Mouse (Mus musculus): ENCODE measurements at regions not wholly inside any gene's neighbourhood (a gene's known extent, or its start where the extent isn't known, plus 50 kb on each side); places are given as distances from the start of the nearest gene placed in this dataset.
A peak's percentile ranks its signal among the peaks of the same experiment; 100 is the strongest.

DNA sequence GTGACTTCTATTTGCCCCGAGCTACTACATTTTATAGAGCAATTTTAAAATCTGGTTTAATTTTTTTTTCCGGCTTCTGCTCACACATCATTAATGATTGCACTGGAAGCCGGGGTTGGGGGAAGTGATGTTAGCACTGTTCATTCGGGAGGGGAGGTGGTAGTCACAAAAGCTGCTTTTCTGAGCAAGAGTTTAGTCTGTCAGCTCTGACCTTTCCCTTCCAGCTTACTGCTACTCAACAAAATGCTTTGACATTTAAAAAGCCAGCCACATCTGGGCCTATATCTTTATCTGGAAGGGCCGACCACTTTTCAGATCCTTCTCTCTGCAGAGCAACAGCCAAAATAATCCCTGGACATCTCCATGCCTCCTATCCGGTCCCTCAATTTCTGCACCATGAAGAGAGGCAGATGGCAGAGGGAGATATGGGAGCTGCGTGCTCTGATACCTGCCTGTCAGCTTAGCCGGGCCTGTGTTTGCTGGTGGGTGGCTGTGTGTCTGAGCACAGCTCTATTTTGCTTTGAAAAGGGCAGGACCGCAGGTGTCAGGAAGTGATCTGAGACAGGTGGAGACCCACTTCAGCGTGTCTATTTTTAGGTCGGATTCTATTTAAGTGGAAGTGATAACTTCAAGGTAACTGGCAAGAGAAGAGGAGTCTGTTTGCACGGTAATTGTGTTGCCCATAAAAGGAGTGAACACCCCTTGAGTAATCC is 63.1 kb downstream of the Kcnf1 start:
- Histone ChIP-seq H3K9me3 (ENCODE audit: control insufficient read depth) (no peaks in the 10 kb centered on the region), H3K27me3 (replicated peaks; ENCODE audit: control insufficient read depth, insufficient read depth, low read length) (no peaks in the 10 kb centered on the region), H3K4me1 (replicated peaks; ENCODE audit: control insufficient read depth, insufficient read depth, low read length) (no peaks in the 10 kb centered on the region), H3K9ac (ENCODE audit: low read depth, low read length) (no peak overlapping the region), H3K27ac (ENCODE audit: low read depth, low read length) (no peak overlapping the region), H3K4me3 (ENCODE audit: low read depth, low read length) (no peak overlapping the region), H3K36me3 (ENCODE audit: control insufficient read depth, insufficient read depth) (no peaks in the 10 kb centered on the region), H3K4me2 (replicated peaks; ENCODE audit: low read depth) (no peak overlapping the region)
- no peak for TF ChIP-seq CTCF (IDR thresholded peaks at IDR 0.05; ENCODE audit: low read depth)
- ATAC-seq = no peak
- 54% methylated on average over 12 of the region's 12 CpGs for WGBS

DNA sequence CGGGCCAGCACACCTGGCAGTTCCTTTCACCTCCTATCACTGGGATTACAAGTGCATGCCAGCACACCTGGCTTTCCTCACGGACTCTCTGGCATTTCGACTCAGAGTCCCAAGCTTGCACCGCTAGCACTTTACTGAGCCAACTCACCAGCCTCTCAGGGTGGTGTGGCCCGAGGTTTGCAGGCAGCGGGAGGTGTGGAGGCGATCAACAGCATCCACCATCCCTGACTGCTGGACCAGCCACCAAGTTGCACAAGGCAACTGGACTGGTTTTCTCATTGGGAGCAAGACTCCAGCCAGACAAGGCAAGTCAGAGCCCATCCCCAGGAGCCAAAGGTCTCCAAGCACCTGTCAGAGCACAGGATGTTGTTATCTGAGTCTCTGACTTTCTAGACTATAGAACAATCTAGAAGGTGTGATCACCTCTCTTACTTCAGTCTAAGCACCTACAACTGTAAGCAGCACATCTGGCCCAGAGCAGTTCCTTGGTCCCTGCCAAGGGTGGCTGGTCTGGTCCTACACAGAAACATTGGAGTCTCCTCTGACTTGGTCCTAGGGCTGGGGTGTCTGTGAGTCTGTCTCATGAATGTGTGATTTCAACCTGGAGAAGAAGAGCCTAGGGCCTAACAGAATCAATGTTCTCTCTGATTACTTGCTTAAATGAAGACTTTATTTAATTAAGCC is 63.8 kb downstream of the Kcnf1 start:
- no peak overlapping the region for H3K9ac ChIP-seq (ENCODE audit: low read depth, low read length)
- H3K27me3 ChIP-seq (replicated peaks; ENCODE audit: control insufficient read depth, insufficient read depth, low read length) = no peaks in the 10 kb centered on the region
- no peak overlapping the region for H3K4me3 ChIP-seq (ENCODE audit: low read depth, low read length)
- no peak overlapping the region for H3K27ac ChIP-seq (ENCODE audit: low read depth, low read length)
- ATAC-seq = no peak
- H3K9me3 ChIP-seq (ENCODE audit: control insufficient read depth) = no peaks in the 10 kb centered on the region
- no peaks in the 10 kb centered on the region for H3K36me3 ChIP-seq (ENCODE audit: control insufficient read depth, insufficient read depth)
- TF ChIP-seq CTCF (IDR thresholded peaks at IDR 0.05; ENCODE audit: low read depth) = no peak
- H3K4me2 ChIP-seq (replicated peaks; ENCODE audit: low read depth) = no peak overlapping the region
- WGBS = 80% methylated on average over 7 of the region's 7 CpGs
- H3K4me1 ChIP-seq (replicated peaks; ENCODE audit: control insufficient read depth, insufficient read depth, low read length) = no peaks in the 10 kb centered on the region

DNA sequence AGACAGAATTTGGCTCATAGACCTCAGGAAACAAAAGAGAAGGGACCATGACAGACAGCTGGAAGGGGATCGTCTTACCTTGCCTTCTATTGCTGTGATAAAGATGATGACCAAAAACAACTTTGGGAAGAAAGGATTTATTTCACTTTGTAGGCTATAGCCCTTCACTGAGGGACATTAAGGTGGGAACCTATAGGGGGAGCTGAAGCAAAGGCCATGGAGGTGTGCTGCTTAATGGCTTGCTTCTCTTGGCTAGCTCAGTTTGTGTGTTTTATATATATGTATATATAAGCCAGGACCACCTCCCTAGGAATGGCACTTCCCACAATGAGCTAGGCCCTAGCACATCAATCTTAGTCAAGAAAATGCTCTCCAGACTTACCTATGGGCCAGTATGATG is 70.5 kb downstream of the Kcnf1 start:
- Histone ChIP-seq H3K27me3 (replicated peaks; ENCODE audit: control insufficient read depth, insufficient read depth, low read length) (no peaks in the 10 kb centered on the region), H3K36me3 (ENCODE audit: control insufficient read depth, insufficient read depth) (no peaks in the 10 kb centered on the region), H3K9me3 (ENCODE audit: control insufficient read depth) (no peaks in the 10 kb centered on the region), H3K4me3 (ENCODE audit: low read depth, low read length) (no peak overlapping the region), H3K27ac (ENCODE audit: low read depth, low read length) (no peak overlapping the region), H3K4me2 (replicated peaks; ENCODE audit: low read depth) (no peak overlapping the region), H3K9ac (ENCODE audit: low read depth, low read length) (no peak overlapping the region), H3K4me1 (replicated peaks; ENCODE audit: control insufficient read depth, insufficient read depth, low read length) (no peaks in the 10 kb centered on the region)
- WGBS = 87% methylated on average over 1 of the region's 1 CpGs
- peak; percentile 20; the same call in 1 of the 2 replicates for TF ChIP-seq CTCF (IDR thresholded peaks at IDR 0.05; ENCODE audit: low read depth)
- ATAC-seq = no peak

DNA sequence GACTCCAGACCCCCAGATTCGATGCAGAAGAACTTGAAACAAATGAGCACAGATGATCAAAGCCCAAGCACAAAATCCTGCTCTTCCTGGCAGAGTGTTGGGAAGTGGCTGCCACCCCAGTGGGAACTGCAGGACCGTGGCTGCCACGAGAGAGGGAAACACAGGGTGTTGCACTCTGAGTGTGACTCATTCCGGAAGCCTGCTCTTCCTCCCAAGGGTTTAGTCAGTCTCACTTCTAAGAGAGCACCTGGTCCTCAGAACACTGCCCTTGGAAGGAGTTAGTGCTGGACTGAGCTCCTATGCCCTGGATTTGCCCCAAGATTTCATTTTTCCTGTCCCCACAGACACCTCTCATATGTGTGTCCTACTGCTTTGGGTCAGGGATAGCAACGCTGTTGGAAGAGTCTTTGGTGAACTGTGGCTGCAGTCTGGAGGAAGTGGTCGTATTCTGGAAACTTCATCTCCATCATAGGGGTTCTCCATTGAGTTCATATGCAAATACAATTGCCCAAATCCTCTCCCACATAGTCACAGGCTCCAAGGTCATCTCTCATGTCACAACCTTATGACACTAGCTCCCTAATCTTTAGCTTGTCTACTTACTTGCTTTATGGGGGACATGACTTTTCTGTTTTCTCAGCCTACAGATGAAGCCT is 71.5 kb downstream of the Kcnf1 start:
- Histone ChIP-seq H3K36me3 (ENCODE audit: control insufficient read depth, insufficient read depth) (no peaks in the 10 kb centered on the region), H3K27ac (ENCODE audit: low read depth, low read length) (no peak overlapping the region), H3K4me3 (ENCODE audit: low read depth, low read length) (no peak overlapping the region), H3K27me3 (replicated peaks; ENCODE audit: control insufficient read depth, insufficient read depth, low read length) (no peaks in the 10 kb centered on the region), H3K9ac (ENCODE audit: low read depth, low read length) (no peak overlapping the region), H3K4me2 (replicated peaks; ENCODE audit: low read depth) (no peak overlapping the region), H3K4me1 (replicated peaks; ENCODE audit: control insufficient read depth, insufficient read depth, low read length) (no peaks in the 10 kb centered on the region), H3K9me3 (ENCODE audit: control insufficient read depth) (no peaks in the 10 kb centered on the region)
- ATAC-seq = no peak
- 79% methylated on average over 6 of the region's 6 CpGs for WGBS
- TF ChIP-seq CTCF (IDR thresholded peaks at IDR 0.05; ENCODE audit: low read depth) = no peak

DNA sequence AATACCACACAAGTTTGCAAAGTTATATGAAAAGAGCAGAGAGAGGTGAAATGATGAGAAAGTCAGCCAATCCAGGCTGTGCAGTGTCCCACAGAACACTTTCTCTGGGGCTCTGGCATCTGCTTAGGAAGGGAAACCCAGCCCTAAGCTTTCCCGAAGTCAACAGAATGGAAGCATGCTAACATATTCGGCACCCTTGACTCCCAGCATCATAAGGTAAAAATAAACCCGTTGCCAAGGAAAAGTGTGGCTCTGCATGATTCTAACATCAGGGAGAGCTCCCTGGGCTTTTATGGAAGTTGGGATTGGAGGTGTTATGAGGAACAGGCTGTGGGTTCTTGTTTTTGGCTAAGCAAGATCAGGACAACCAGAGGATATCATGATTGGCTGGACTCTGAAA is 74.8 kb downstream of the Kcnf1 start:
- Histone ChIP-seq H3K36me3 (ENCODE audit: control insufficient read depth, insufficient read depth) (no peaks in the 10 kb centered on the region), H3K27ac (ENCODE audit: low read depth, low read length) (no peak overlapping the region), H3K9ac (ENCODE audit: low read depth, low read length) (no peak overlapping the region), H3K9me3 (ENCODE audit: control insufficient read depth) (no peaks in the 10 kb centered on the region), H3K4me2 (replicated peaks; ENCODE audit: low read depth) (no peak overlapping the region), H3K4me3 (ENCODE audit: low read depth, low read length) (no peak overlapping the region), H3K4me1 (replicated peaks; ENCODE audit: control insufficient read depth, insufficient read depth, low read length) (no peaks in the 10 kb centered on the region), H3K27me3 (replicated peaks; ENCODE audit: control insufficient read depth, insufficient read depth, low read length) (no peaks in the 10 kb centered on the region)
- TF ChIP-seq CTCF (IDR thresholded peaks at IDR 0.05; ENCODE audit: low read depth) = no peak
- no peak for ATAC-seq
- WGBS = 82% methylated on average over 3 of the region's 3 CpGs

DNA sequence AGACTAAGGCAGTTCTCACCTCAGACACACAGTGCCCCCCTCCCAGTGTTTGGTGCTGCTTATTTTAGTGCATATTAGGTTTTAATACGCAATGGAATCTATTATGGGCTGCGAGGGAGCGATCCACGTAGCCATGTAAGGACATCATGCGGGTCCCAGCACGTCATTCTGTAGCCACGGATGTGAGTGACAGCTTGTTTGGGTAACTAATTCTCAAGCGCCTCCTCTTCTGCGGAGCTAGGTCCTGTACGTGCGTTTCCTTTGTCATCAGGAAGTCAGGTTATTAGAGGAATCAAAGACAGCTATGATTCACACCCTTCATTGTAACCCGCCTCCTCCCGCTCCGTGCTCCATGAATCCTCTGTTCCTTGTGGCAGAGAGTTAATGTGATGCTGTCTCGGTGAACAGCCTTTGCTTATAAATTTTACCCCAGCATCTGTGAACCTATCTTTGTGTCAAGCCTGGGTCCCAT is 78.9 kb downstream of the Kcnf1 start:
- H3K4me3 ChIP-seq (ENCODE audit: low read depth, low read length) = no peak overlapping the region
- ATAC-seq = no peak
- TF ChIP-seq CTCF (IDR thresholded peaks at IDR 0.05; ENCODE audit: low read depth) = no peak
- no peaks in the 10 kb centered on the region for H3K4me1 ChIP-seq (replicated peaks; ENCODE audit: control insufficient read depth, insufficient read depth, low read length)
- WGBS = 64% methylated on average over 15 of the region's 15 CpGs
- no peaks in the 10 kb centered on the region for H3K27me3 ChIP-seq (replicated peaks; ENCODE audit: control insufficient read depth, insufficient read depth, low read length)
- H3K4me2 ChIP-seq (replicated peaks; ENCODE audit: low read depth) = no peak overlapping the region
- H3K9ac ChIP-seq (ENCODE audit: low read depth, low read length) = no peak overlapping the region
- H3K9me3 ChIP-seq (ENCODE audit: control insufficient read depth) = no peaks in the 10 kb centered on the region
- H3K36me3 ChIP-seq (ENCODE audit: control insufficient read depth, insufficient read depth) = no peaks in the 10 kb centered on the region
- H3K27ac ChIP-seq (ENCODE audit: low read depth, low read length) = no peak overlapping the region
